Mouse (Mus musculus): ENCODE data around the gene Acsf2.

Acsf2 gene

DNA sequence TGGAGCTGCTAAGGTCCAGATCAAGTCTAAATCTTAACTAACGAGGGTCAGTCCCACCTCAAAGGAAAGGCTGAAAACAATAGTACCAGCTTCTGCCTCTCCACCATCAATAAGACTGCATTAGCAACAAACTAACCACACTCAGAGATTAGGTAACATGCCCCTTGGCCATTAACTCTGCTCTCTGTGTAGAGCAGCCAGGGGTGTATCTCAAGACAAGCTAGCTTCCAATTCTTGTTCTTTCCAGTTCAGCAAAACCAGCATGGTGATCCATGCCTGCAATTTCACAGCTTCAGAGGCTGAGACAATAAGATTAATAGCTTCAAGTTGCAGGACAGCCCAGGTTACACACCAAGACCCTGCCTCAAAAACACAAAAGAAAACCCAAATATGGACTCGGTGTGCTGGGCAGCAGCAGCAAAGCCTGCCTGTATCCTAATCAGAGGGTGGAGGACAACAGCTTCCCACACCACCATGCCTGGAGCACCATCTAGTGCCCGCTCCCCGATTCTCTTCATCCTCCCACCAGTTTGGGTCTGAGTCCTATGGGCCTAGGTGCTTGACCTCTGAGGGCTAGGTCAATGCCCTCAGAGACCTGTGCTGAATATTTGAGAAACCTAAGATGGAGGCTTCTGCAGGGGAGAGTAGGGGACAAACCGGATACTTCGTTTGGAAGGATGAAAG lies 3.1 kb downstream of the Acsf2 start:
- DNase-seq (ENCODE audit: low read depth, low spot score): no peak

DNA sequence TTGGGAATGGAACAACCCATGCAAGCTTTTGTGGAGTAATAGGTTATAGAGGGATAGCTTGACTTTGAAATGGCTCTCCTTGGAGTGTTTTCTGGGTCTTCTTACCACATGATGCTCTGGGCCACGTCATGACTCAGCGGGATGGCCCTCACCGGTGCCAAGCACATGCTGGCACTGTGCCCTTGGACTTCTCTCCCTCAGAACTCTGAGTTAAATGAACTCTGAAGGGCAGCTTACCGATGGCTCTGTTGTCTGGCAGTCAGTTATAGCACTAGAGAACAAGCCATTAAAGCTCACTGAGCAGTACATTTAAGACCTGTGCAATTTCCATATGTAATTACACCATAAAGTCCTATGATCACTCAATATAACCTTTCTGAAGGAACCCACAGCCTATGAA lies 4.4 kb downstream of the Acsf2 start:
- no peak for DNase-seq (ENCODE audit: low read depth, low spot score)

DNA sequence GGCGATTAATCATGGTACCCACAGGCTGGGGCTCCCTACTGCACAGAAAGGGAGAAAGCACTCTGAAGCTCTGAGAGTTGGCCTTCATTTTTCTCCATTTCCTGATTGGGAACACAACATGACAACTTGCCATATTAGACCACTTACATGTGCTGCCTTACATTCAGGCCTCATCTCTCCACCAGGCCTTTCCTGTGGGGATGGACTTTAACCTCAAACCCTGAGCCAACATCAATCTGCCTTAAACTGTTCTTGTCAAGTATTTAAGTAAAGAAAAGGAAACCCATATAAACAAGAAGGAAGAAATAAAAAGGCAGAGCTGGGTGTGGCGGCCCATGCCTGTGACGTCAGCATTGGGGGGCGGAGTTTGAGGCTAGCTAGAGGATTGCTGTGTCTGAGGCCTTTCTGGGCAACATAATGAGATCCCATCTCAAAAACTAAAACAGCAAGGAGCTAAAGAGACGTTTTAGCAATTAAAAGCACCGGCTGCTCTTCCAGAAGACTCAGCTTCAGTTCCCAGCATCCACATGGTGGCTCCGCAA lies 5.3 kb downstream of the Acsf2 start:
- no peak for DNase-seq (ENCODE audit: low read depth, low spot score)

DNA sequence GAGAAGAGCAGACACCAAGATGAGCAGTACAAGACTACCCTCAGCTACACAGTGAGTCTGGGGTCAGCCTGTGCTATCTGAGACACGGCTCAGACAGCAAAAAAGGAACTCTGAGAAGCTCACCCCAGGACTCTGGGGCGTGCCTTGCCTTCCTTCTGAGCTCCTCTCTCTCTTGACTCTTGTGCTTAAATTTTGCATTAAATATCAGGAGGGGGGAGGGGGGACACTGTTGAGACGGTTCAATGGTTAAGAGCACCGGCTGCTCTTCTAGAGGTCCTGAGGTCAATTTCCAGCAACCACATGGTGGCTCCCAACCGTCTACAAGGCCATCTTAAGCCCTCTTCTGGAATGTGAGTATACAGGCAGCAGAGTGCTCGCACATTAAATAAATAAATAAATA lies 14.2 kb downstream of the Acsf2 start:
- no peak for DNase-seq (ENCODE audit: low read depth, low spot score)

DNA sequence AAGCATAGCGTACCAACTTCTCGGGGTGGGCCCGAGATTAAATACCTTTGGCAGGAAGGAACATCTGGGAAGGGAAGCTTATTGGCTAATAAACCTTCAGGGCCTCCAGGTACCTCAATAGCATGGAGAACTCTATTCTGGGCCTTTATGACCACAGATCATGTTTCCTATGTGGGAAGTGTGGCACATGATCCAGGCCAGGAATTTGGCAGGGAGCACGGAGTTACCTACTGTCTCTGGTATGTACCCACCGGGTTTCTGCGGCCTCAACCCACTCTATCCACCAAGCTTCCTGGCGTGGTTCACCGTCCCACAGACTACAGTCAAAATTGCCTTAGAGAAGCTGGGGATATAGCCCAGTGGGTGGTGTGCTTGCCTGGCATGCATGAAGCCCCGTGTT lies 16.6 kb downstream of the Acsf2 start:
- DNase-seq (ENCODE audit: low read depth, low spot score): no peak

DNA sequence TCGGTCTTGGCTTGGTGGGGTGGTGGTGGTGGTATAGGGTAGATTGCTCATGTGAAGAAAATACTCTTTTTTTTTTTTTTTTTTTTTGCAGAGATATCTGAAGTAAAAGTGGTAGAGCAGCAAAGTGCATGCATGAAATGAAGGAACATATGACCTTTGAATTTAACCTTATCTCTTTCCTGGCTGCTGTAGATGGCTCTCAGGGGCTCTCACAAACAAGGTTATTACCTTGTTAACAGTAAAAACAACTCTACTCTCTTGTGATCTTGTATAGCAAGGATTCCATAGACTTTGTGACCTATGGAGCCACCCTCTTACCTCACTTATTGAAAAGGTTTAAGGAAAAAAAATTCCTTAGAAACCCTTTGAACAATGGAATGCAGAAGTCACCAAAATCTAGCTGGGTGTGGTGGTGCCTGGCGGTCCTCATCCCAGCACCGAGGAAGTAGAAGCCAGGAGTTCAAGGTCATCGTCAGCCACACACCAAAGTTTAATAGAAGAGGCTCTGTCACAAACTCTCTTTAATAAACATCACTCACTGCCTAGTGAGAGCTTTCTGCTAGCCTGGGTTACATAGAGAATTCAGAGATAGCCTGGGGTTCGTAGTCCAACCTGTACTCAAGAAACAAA lies 21.4 kb downstream of the Acsf2 start:
- DNase-seq (ENCODE audit: low read depth, low spot score): no peak

DNA sequence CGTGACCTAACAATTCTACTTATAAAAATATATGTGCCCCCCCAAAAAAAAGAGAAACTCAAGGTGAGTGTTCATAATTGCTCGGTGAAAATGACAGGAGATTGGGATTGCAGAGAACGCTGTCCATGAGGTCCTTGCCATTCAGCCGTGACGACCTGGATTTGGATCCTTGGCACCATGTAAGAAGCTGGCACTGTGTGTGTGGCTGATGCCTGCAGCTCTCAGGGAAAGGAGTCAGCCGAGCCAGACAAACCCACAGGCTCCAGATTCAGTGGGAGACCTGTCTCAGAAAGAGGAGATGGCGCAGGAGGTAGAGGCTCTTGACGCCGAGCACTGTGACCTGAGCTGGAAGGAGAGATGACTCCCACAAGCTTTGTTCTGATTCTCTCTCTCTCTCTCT lies 25.3 kb downstream of the Acsf2 start:
- DNase-seq (ENCODE audit: low read depth, low spot score): no peak

DNA sequence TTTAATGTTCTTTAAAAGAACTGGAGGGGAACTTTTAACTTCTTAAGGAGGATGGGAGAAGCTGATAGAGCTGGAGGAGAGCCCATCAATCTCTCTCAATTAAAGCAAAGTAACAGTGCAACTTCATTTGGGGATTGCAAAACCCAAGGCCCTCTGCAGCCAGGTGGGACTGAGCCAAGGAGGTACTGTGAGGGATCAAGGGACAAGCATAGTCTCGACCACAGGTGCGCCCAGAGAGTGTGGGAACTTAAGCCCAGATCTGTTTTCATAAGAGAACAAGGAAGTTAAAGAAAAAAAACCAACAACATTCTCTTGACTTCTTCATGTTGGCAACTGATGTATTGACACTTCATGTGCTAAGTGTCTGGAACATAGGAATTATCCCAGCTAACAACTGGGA lies 26.6 kb downstream of the Acsf2 start:
- DNase-seq (ENCODE audit: low read depth, low spot score): no peak

DNA sequence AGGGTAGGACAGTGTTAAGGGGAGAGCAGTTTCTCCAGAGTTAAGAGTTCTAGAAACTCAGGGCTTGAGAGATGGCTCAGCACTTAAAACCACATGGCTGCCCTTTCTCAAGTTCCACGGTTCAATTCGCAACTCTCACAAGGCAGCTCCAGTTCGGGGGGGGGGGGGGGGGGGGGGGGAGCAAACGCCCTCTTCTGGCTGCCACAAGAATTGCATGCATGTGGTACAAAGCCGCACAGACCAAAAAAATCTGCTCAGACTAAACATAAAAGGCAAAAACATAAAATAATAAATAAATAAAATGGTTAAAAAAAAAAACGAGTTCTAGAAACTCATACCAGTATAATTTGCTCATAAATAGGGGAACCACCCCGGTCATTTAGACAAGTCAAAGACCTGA lies 27.1 kb downstream of the Acsf2 start:
- DNase-seq (ENCODE audit: low read depth, low spot score): no peak

DNA sequence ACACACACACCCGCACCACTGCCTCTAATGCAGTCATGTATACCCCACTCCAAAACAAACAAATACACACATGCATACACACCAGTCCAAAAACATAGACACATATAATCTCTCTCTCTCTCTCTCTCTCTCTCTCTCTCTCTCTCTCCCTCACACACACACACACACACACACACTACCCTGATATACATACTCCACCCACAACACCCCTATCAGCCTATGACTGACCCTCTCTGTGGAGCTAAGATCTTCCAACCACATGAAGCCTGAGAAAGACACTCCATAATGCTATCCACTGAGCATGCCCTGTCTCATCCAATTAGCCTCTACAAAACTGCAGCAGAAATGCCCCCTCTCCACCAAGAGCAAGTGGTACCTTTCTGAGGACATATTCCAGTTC lies 29.8 kb downstream of the Acsf2 start:
- DNase-seq (ENCODE audit: low read depth, low spot score): no peak

DNA sequence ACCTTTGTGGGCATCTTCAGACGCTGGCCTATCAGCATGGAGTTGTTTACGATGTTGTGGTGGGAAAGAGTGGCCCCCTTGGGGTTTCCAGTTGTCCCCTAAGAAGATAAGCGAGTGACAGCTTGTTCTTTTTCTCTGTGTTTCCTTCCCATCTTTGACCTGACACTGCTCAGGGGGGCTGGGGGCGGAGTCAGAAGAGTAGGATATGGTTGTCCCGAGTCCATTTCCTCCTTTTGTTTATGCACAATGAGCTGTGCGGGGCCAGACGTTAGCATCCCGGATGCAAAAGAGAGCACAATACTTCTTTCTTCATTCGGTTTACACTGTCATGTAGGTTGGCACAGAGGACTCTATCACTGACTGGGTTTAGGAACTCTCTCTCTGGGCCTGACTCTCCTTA lies 31.1 kb downstream of the Acsf2 start:
- no peak for DNase-seq (ENCODE audit: low read depth, low spot score)

DNA sequence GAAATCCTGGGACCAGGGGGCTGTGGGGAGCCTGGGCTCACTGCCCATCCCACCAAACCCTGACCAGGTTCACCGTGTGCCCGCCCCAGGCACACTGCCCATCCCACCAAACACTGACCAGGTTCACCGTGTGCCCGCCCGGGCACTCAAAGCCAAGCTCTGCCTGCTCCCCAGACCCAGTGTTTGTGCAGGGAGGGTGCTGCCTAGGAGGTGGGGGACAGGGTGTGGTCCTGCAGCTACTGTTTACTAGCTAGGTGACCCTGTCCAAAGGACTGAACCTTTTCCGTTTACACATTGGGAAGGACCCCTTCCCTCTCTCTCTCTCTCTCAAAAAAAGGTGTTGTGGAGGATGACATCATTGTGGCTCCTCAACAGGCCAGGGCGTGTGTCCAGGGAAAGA lies 34.3 kb downstream of the Acsf2 start:
- DNase-seq (ENCODE audit: low read depth, low spot score): no peak

DNA sequence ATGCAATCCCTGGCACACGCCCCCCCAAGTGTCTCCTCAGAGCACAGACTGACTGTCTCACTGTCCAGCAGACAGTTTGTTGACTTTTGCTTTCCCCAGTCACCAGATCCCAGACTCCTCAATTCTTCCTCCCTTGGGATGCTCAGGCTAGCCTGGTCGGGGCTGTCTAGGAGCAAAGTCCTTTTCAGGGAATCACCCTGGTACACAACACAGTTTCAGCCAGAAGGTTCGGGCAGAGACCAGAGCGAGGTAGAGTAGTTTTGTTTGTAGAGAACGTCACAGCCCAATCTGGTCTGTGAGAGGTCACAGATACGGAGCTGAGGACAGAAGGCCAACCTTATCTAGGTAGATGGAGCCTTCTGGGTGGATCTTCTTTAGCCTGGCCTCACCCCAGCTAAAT lies 35.1 kb downstream of the Acsf2 start:
- no peak for DNase-seq (ENCODE audit: low read depth, low spot score)

DNA sequence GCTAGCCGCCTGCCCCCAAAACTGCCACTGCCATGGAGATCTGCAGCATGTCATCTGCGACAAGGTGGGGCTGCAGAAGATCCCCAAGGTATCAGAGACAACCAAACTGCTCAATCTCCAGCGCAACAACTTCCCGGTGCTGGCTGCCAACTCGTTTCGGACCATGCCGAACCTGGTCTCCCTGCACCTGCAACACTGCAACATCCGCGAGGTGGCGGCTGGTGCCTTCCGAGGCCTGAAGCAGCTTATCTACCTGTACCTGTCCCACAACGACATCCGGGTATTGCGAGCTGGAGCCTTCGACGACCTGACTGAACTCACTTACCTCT lies 36.6 kb downstream of the Acsf2 start:
- no peak for DNase-seq (ENCODE audit: low read depth, low spot score)

DNA sequence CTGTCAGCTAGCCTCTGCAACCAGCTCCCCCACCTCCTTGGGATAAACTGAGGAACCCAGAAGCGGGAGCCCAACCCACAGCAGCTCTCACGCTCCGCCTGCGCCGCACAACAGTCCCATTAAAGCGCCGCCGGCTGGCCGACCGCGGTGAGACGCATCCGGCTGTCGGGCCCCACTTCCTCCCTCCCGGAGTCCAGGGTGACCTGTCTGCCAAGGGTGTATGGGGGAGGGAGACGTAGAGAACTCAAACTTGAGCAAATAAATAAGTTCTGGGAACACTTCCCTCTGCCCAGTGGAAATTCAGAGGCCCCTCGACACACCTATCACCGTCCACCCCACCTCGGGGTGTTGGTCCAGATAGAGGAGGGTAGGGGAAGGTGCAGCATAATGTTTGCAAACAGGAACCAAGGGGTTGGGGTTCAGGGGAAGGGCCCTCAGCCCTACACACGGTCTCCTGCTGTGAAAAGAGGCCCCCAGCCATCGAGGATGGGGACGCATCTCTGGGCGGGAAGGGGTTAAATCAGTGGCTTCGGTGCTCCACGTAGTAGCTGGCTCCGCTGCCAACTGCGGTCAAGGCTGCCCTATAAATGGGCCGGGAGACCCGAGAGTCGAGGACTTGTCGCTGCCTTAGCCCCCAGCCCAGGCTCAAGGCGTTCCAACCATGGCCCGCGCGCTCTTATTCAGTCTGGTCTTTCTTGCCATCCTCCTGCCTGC lies 37.1 kb downstream of the Acsf2 start, which contains the start of gene Chad:
Gene Chad (plus strand): TSS at position 611 of the 714 bp plus-strand sequence.
- no peak for DNase-seq (ENCODE audit: low read depth, low spot score)

DNA sequence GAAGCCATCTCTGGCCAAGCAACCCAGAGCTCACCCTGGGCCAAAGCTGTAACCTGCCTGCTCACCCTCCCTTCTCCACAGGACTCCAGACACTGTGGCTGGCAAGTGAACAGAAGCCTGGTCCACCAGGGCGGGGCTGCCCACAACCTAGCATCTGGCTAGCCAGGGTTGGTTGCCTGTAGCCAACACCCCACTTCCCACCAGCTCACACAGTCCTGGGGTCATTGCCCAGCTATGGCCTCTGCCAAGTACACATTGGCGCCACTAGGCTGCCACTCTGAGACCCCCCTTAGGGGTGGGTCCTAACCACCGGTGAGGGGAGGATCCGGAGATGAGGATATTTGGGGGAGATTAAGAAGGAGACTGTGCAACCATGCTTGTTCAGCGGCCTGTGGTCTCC lies 37.9 kb downstream of the Acsf2 start:
- DNase-seq (ENCODE audit: low read depth, low spot score): no peak

DNA sequence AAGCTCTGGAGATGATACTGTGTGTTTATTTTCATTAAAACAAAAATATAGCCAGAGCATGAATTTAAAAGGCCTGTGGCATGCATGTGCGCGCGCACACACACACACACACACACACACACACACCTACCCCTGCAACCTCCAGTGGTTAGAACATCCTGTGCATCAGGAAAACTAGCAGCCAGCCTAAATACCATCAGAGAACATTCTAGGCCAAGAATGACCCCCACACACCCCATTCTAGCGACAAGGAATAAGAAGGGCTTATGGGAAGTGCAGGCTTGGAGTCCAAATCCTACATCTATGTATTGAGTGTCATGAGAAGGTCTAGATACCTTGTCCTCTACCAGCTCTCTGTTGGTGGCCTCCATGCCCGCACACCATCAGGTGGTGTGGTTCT lies 38.3 kb downstream of the Acsf2 start:
- DNase-seq (ENCODE audit: low read depth, low spot score): no peak

DNA sequence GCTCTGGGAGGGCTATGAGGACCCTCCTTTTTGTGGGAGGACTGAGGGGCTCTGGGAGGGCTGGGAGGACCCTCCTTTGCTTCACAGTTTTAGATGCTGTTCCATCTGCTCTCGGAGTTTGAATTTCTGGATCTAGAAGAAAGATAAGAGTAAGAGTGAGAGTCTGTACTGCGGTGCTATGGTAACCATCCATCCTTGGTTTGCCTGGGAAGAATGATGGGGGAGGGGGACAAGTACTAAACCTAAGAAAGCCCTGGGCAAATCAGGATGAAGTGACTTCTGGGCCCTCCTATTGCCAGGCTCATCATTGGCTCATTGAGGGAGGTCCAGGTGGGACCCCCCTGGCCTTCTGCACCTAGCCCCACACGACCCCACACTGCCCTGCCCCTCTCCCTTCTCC lies 43.4 kb downstream of the Acsf2 start:
- no peak for DNase-seq (ENCODE audit: low read depth, low spot score)

DNA sequence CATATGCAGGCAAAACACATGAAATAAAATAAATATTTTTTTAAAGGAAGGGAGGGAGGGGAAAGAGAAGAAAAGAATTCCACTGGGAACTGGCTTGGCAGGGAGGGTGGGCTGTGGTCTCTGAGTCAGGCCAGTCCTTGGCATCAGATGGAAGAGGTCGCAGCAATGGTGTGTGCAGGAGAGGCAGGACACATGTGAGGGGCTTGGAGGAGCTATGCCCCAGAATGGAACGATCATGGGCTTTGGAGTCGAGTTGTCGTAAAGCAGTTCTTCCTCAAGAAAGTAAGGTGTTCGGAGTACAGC lies 51.3 kb downstream of the Acsf2 start:
- DNase-seq (ENCODE audit: low read depth, low spot score): no peak

DNA sequence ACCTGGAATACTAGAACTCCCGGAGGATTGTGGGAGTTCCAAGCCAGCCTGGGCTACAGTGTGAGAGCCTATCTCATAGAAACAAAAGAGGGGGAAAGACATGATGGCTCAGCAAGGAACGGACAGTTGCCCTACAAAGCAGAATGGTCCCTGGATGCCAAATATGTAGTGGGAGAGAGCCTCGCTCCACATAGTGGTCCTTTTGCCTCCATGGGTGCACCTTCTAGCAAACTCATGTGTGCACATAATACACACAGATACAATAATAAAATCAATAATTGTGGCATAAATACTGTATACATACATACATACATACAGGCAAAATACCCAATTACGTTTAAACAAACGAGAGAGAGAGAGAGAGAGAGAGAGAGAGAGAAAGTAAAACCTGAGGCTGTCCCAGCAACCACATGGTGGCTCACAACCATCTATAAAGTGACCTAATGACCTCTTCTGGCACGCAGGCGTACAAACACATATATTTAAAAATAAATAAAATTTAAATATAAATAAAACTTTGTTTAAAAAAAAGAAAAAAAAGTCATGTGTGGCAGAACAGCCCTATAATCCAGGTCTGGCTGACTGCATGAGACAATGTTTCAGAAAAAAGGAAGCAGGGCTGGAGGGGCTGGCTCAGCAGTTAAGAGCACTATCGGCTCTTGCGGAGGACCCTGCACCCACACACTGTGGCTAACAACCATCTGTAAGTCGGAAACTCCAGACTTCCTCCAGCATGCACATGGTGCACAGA lies 51.8 kb downstream of the Acsf2 start:
- no peak for DNase-seq (ENCODE audit: low read depth, low spot score)

DNA sequence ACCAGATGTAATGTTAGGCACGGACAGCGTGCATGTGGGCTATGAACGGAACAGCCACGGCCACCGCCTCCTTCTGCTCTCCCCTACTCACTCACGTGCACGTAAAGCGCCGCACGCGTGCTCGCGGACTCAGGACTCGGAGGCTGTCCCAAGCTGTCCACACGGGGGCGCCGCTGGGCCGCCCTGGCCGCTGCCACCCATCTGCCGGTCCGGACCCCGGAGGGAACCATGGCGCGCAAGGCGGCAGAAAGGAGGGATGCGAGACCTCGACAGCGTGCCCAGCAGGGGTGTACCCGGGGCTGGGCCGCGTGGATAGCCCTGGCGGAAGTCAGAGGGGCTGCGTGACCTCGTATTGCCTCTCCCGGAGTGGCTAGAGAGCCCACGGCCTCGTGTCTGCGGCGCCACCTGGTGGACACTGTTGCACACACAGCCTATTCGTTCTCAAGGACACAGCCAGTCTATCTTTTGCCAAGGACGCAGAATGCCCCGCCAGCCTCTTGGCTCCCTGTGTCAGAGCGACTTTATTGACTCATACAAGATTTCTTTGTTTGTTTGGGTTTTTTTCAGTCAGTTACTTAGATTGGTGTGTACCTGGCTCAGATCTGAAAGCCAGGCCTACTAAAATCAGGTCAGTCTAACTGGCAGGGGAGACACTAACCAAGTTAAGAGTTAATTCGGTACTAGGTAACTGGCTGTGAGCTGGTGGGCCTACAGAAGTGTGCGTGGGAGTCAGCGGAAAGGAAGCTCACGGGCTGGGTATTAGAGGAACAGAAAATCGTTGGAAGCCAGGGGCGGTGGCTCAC lies 52.6 kb downstream of the Acsf2 start, which contains the start of gene Rsad1:
Gene Rsad1 (minus strand): TSS at position 368 of the 803 bp plus-strand sequence.
- peak; percentile 89 for DNase-seq (ENCODE audit: low read depth, low spot score)

Measured in embryo, embryonic 11.5 days (tissue).